Mouse (Mus musculus): Measurements from ENCODE around the gene Reep6.
"Not testable (repeated sequence)": the region's sequence is repeated elsewhere in the genome, so short reads cannot be mapped to it uniquely, and the experiment has no call there.

Gene Reep6

GRCm38 (mm10) chr10:80330084-80330483 is 331 bp downstream of the Reep6 start:
- DNase-seq (ENCODE audit: low spot score) = no peak

GRCm38 (mm10) chr10:80330888-80331287 is 1.1 kb downstream of the Reep6 start:
- no peak for DNase-seq (ENCODE audit: low spot score)

- no peak for DNase-seq (ENCODE audit: low spot score)
Observed at GRCm38 (mm10) chr10:80331636-80332524, 2.1 kb downstream of the Reep6 start.

GRCm38 (mm10) chr10:80332525-80332989 is 2.8 kb downstream of the Reep6 start:
- DNase-seq (ENCODE audit: low spot score) = no peak

GRCm38 (mm10) chr10:80336263-80336662 is 6.5 kb downstream of the Reep6 start:
- no peak for DNase-seq (ENCODE audit: low spot score)

- DNase-seq (ENCODE audit: low spot score) = peak; percentile 79
Observed at GRCm38 (mm10) chr10:80339941-80340750, 10.4 kb downstream of the Reep6 start.

GRCm38 (mm10) chr10:80341026-80341425 is 11.3 kb downstream of the Reep6 start:
- DNase-seq (ENCODE audit: low spot score) = no peak

GRCm38 (mm10) chr10:80341491-80342304 is 11.9 kb downstream of the Reep6 start:
- DNase-seq (ENCODE audit: low spot score) = no peak

- no peak for DNase-seq (ENCODE audit: low spot score)
Observed at GRCm38 (mm10) chr10:80342305-80342748, 12.6 kb downstream of the Reep6 start.

- no peak for DNase-seq (ENCODE audit: low spot score)
Observed at GRCm38 (mm10) chr10:80342749-80343424, 13.1 kb downstream of the Reep6 start.

GRCm38 (mm10) chr10:80343425-80343895 is 13.7 kb downstream of the Reep6 start:
- DNase-seq (ENCODE audit: low spot score) = no peak

- no peak for DNase-seq (ENCODE audit: low spot score)
Observed at GRCm38 (mm10) chr10:80344131-80344661, 14.4 kb downstream of the Reep6 start.

- DNase-seq (ENCODE audit: low spot score) = no peak
Observed at GRCm38 (mm10) chr10:80345122-80345521, 15.4 kb downstream of the Reep6 start.

- not testable (repeated sequence) for DNase-seq (ENCODE audit: low spot score)
Observed at GRCm38 (mm10) chr10:80345929-80346328, 16.2 kb downstream of the Reep6 start.

GRCm38 (mm10) chr10:80347514-80347967 is 17.8 kb downstream of the Reep6 start:
- no peak for DNase-seq (ENCODE audit: low spot score)

GRCm38 (mm10) chr10:80348244-80348781 is 18.6 kb downstream of the Reep6 start, which contains the start of gene Adamtsl5:
TSS of gene Adamtsl5 (minus strand) at chr10:80348412.
- peak; percentile 49 for DNase-seq (ENCODE audit: low spot score)

GRCm38 (mm10) chr10:80348981-80349380 is 19.2 kb downstream of the Reep6 start:
- no peak for DNase-seq (ENCODE audit: low spot score)

GRCm38 (mm10) chr10:80350292-80350691 is 20.5 kb downstream of the Reep6 start:
- peak; percentile 91 for DNase-seq (ENCODE audit: low spot score)

GRCm38 (mm10) chr10:80351896-80352295 is 22.1 kb downstream of the Reep6 start:
- no peak for DNase-seq (ENCODE audit: low spot score)

- no peak for DNase-seq (ENCODE audit: low spot score)
Observed at GRCm38 (mm10) chr10:80352727-80353126, 23.0 kb downstream of the Reep6 start.
